8 mouse cellular contexts compared by ENCODE assay signal in genomic region chr15:101128181-101129089, GRCm38 (mm10). TPM values are rescaled to one million over a fixed set of nuclear protein-coding genes. Genes with fewer than 3 reads are reported as not detected.
A peak's percentile ranks its signal among the peaks of the same experiment; 100 is the strongest.
DNase-seq lines count a peak whose midpoint lies in the region; ATAC-seq and TF ChIP-seq lines count a peak whose summit lies in the region.

Gene Acvrl1 (plus strand): TSS chr15:101128522.

- H3K36me3 ChIP-seq in embryonic facial prominence, embryonic 13.5 days = no peaks in the 10 kb centered on the region
- H3K36me3 ChIP-seq in heart, embryonic 13.5 days = no peaks in the 10 kb centered on the region
- H3K36me3 ChIP-seq in kidney, embryonic 16.5 days (ENCODE audit: insufficient read depth, low read length) = no peaks in the 10 kb centered on the region
- no peaks in the 10 kb centered on the region for H3K36me3 ChIP-seq in lung, postnatal 0 days (ENCODE audit: insufficient read depth, low read length)

- TF ChIP-seq CTCF in cerebellum, adult 2 months (IDR thresholded peaks at IDR 0.05; ENCODE audit: borderline replicate concordance, insufficient read depth, low read depth, low read length) = no peak
- no peak for TF ChIP-seq CTCF in lung, postnatal 0 days (IDR thresholded peaks at IDR 0.05)

- no peaks in the 10 kb centered on the region for H3K9me3 ChIP-seq in embryonic facial prominence, embryonic 13.5 days
- H3K9me3 ChIP-seq in heart, embryonic 13.5 days = peaks cover 3% of the 10 kb centered on the region; the same call in 1 of the 2 replicates
- no peaks in the 10 kb centered on the region for H3K9me3 ChIP-seq in kidney, embryonic 16.5 days (ENCODE audit: low read length)
- H3K9me3 ChIP-seq in lung, postnatal 0 days (ENCODE audit: low read length) = no peaks in the 10 kb centered on the region

- DNase-seq in cerebellum, adult 2 months = no peak
- DNase-seq in cerebellum, postnatal 14 days = no peak
- DNase-seq in lung, postnatal 0 days (ENCODE audit: low spot score) = peak; percentile 75
- no peak for DNase-seq in cerebellum, adult 18-20 months
- no peak for DNase-seq in cerebellum, adult 11 months

- TF ChIP-seq POLR2A in cerebellum, adult 2 months (IDR thresholded peaks at IDR 0.05; ENCODE audit: borderline replicate concordance, insufficient read depth, low read length) = no peak

- H3K9ac ChIP-seq in embryonic facial prominence, embryonic 13.5 days = peak within 1 kb of the TSS; percentile 75
- H3K9ac ChIP-seq in heart, embryonic 13.5 days = peak within 1 kb of the TSS; percentile 82
- H3K9ac ChIP-seq in kidney, embryonic 16.5 days (replicated peaks; ENCODE audit: low read length) = peak within 1 kb of the TSS; percentile 73
- H3K9ac ChIP-seq in lung, postnatal 0 days (replicated peaks; ENCODE audit: low read depth) = peak within 1 kb of the TSS; percentile 79

- no peak for TF ChIP-seq EP300 in lung, postnatal 0 days (IDR thresholded peaks at IDR 0.05)

- no peak within 1 kb of the TSS; the same call in 1 of the 2 replicates for H3K27ac ChIP-seq in cerebellum, adult 2 months (ENCODE audit: insufficient read depth, low read length)
- H3K27ac ChIP-seq in embryonic facial prominence, embryonic 13.5 days = no peak within 1 kb of the TSS
- H3K27ac ChIP-seq in heart, embryonic 13.5 days (replicated peaks) = peak within 1 kb of the TSS; percentile 29; the same call in 1 of the 2 replicates
- peak within 1 kb of the TSS; percentile 63 for H3K27ac ChIP-seq in kidney, embryonic 16.5 days (ENCODE audit: low read length)
- peak within 1 kb of the TSS; percentile 91 for H3K27ac ChIP-seq in lung, postnatal 0 days (ENCODE audit: low read length)

- H3K4me2 ChIP-seq in embryonic facial prominence, embryonic 13.5 days = peak within 1 kb of the TSS; percentile 74
- peak within 1 kb of the TSS; percentile 85 for H3K4me2 ChIP-seq in heart, embryonic 13.5 days
- peak within 1 kb of the TSS; percentile 62 for H3K4me2 ChIP-seq in kidney, embryonic 16.5 days (replicated peaks; ENCODE audit: low read depth, low read length)
- peak within 1 kb of the TSS; percentile 67 for H3K4me2 ChIP-seq in lung, postnatal 0 days (replicated peaks; ENCODE audit: low read depth, low read length)

- H3K27me3 ChIP-seq in cerebellum, adult 2 months (ENCODE audit: control insufficient read depth, insufficient read depth, low read length) = peaks cover 2% of the 10 kb centered on the region; the same call in 1 of the 2 replicates
- peaks cover 28% of the 10 kb centered on the region for H3K27me3 ChIP-seq in embryonic facial prominence, embryonic 13.5 days
- H3K27me3 ChIP-seq in heart, embryonic 13.5 days (replicated peaks) = peaks cover 74% of the 10 kb centered on the region
- H3K27me3 ChIP-seq in kidney, embryonic 16.5 days (ENCODE audit: insufficient read depth, low read length) = peaks cover 11% of the 10 kb centered on the region
- no peaks in the 10 kb centered on the region for H3K27me3 ChIP-seq in lung, postnatal 0 days (replicated peaks; ENCODE audit: insufficient read depth, low read length)

- 8% methylated on average over 46 of the region's 46 CpGs for WGBS in cerebellum, adult 2 months
- WGBS in embryonic facial prominence, embryonic 13.5 days = 3% methylated on average over 46 of the region's 46 CpGs
- whole genome bisulfite sequencing in heart, embryonic 13.5 days = 4% methylated on average over 46 of the region's 46 CpGs
- 4% methylated on average over 46 of the region's 46 CpGs for WGBS in kidney, embryonic 16.5 days
- WGBS in lung, postnatal 0 days = 5% methylated on average over 45 of the region's 46 CpGs

- ATAC-seq in embryonic facial prominence, embryonic 13.5 days (ENCODE audit: insufficient number of reproducible peaks, insufficient read depth, low FRiP score, low TSS enrichment, low read depth) = no peak; the same call in 1 of the 2 replicates
- ATAC-seq in heart, embryonic 13.5 days (ENCODE audit: extremely low read depth, insufficient number of reproducible peaks, low FRiP score, low TSS enrichment) = no peak
- peak; percentile 54; the same call in 1 of the 2 replicates for ATAC-seq in kidney, embryonic 16.5 days (ENCODE audit: low FRiP score, low TSS enrichment)
- peak; percentile 50 for ATAC-seq in lung, postnatal 0 days

- H3K4me1 ChIP-seq in cerebellum, adult 2 months (ENCODE audit: control insufficient read depth, insufficient read depth, low read length) = 0 out of 2 replicates have a peak, but pooled peaks cover 2% of the 10 kb centered on the region
- H3K4me1 ChIP-seq in embryonic facial prominence, embryonic 13.5 days = peaks cover 36% of the 10 kb centered on the region
- peaks cover 56% of the 10 kb centered on the region for H3K4me1 ChIP-seq in heart, embryonic 13.5 days
- H3K4me1 ChIP-seq in kidney, embryonic 16.5 days (ENCODE audit: insufficient read depth, low read length) = peaks cover 49% of the 10 kb centered on the region
- H3K4me1 ChIP-seq in lung, postnatal 0 days (ENCODE audit: insufficient read depth, low read depth, low read length) = peaks cover 18% of the 10 kb centered on the region

- no peak within 1 kb of the TSS for H3K4me3 ChIP-seq in cerebellum, adult 2 months (replicated peaks; ENCODE audit: insufficient read depth, low read depth, low read length)
- H3K4me3 ChIP-seq in embryonic facial prominence, embryonic 13.5 days = peak within 1 kb of the TSS; percentile 50
- peak within 1 kb of the TSS; percentile 57 for H3K4me3 ChIP-seq in heart, embryonic 13.5 days
- H3K4me3 ChIP-seq in kidney, embryonic 16.5 days (ENCODE audit: low read length) = peak within 1 kb of the TSS; percentile 54
- peak within 1 kb of the TSS; percentile 59 for H3K4me3 ChIP-seq in lung, postnatal 0 days (ENCODE audit: low read depth, low read length)

RNA-seq across cellular contexts. Expression of gene Acvrl1, which starts in this region (rescaled TPM):
- polyA plus RNA-seq in cerebellum, adult 2 months (2012; rRNA removed) = 15.3 and 17.2 TPM in 2 replicates
- polyA plus RNA-seq in embryonic facial prominence, embryonic 13.5 days (2015; fragmentation: Nextera tagmentation; extraction: Ambion mirVana) = 9.9 and 10.1 TPM in 2 replicates
- polyA plus RNA-seq in heart, embryonic 13.5 days (2015; fragmentation: Nextera tagmentation; extraction: Ambion mirVana) = 7.0 and 7.4 TPM in 2 replicates
- 20.6 and 24.4 TPM in 2 replicates for polyA plus RNA-seq in kidney, embryonic 16.5 days (2015; fragmentation: Nextera tagmentation; extraction: Ambion mirVana)
- polyA plus RNA-seq in lung, postnatal 0 days (2015; fragmentation: Nextera tagmentation; extraction: Ambion mirVana) = 159 and 168 TPM in 2 replicates

Comparison
In these comparisons a context has a peak if more than half of its experiments do, and no peak if none do; other contexts are left out.
1. H3K27ac ChIP-seq: peak in heart, embryonic 13.5 days (single experiment), kidney, embryonic 16.5 days (single experiment) and lung, postnatal 0 days (single experiment); none in cerebellum, adult 2 months (single experiment) and embryonic facial prominence, embryonic 13.5 days (single experiment).
2. ATAC-seq: peak in kidney, embryonic 16.5 days (single experiment) and lung, postnatal 0 days (single experiment); none in embryonic facial prominence, embryonic 13.5 days (single experiment) and heart, embryonic 13.5 days (single experiment).
3. Peak in every context shown above with its lines, with median percentiles within 50 percentile points of each other: H3K4me2 ChIP-seq and H3K9ac ChIP-seq.